Mouse (Mus musculus): ENCODE data around the gene Ak1. TPM values are rescaled to one million over a fixed set of nuclear protein-coding genes. Genes with fewer than 3 reads are reported as not detected.
A peak's percentile ranks its signal among the peaks of the same experiment; 100 is the strongest.

The Ak1 gene
- 0.08 TPM in 1 of 2 replicates, not detected in the other for polyA plus RNA-seq (2012)

DNA sequence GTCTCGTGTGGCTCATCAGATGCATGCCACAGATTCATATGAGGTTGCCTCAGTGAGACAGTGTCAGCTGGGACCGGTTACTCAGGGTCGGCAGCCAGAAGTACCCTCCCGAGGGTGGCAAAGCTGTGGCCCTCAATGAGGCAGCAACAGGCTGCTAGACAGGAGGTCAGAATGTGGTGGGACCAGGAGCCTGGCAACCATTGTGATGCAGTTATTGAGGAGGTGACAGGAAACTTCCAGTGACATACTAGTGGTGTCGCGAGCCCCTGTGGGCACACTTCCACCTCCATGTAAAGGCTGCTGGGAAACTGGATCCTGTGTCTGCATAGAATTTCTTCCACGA, at the start of gene Ak1:
Gene Ak1 (plus strand): TSS at position 242 of the 343 bp plus-strand sequence.
- H3K4me3 ChIP-seq (replicated peaks), result no peak within 1 kb of the TSS

DNA sequence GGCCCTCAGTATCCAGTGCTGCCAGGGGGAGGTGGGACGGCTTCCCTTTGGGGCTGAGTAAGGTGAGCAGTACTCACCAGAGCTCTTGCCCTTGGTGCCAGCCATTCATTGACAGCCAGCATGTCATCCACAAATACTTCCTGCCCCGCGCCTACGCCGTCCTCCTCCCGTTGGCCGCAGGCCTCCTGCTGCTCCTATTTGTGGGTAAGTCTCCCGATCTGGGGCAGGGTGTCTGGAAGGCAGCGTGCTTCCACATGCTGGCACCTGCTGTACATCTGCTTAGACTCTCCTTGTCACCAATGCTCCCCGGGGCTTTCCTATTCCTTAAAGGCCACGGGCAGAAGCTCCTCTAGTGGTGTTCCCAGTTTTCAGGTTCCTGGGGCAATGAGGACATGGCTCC, 49.4 kb upstream of the Ak1 start:
- H3K4me3 ChIP-seq (replicated peaks), result peak overlapping the region; percentile 70

More for the DNA sequence above, at the start of gene Ak1:
- Histone ChIP-seq H3K9me3 (ENCODE audit: control insufficient read depth, low read length) (peaks cover 5% of the 10 kb centered on the region), H3K27me3 (ENCODE audit: control insufficient read depth) (no peaks in the 10 kb centered on the region), H3K4me1 (ENCODE audit: control insufficient read depth) (peaks cover 34% of the 10 kb centered on the region), H3K36me3 (ENCODE audit: control insufficient read depth) (peaks cover 24% of the 10 kb centered on the region)
- TF ChIP-seq TAL1 (IDR thresholded peaks at IDR 0.05; ENCODE audit: low read length), result no peak
- no peak for TF ChIP-seq GATA1 (IDR thresholded peaks at IDR 0.05; ENCODE audit: low read length)

DNA sequence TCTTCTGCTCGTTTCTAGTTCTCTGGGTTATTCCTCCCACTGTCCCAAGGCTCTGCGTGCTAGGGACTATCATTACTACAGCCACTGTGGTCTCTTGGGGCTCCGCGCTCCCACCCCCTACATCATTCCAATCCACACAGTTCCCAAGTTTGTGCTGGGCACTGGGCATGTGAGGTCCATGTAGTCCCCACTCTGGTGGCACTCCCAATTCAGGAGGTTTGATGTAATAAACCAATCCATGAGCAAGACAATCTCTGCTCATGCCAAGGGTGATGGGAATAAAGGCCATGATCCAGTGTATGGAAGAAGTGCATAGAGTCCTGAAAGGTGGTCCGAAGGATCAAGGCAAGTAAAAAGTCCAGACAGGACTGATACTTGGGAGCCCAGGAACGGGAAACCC, 47.1 kb upstream of the Ak1 start, which contains the start of gene Pip5kl1:
Gene Pip5kl1 (plus strand): TSS at position 301 of the 400 bp plus-strand sequence.
- peaks cover 30% of the 10 kb centered on the region for H3K27me3 ChIP-seq (ENCODE audit: control insufficient read depth)
- H3K4me3 ChIP-seq (replicated peaks), result peak within 1 kb of the TSS; percentile 56
- H3K36me3 ChIP-seq (ENCODE audit: control insufficient read depth), result peaks cover 19% of the 10 kb centered on the region
- TF ChIP-seq GATA1 (IDR thresholded peaks at IDR 0.05; ENCODE audit: low read length) (no peak), TAL1 (IDR thresholded peaks at IDR 0.05; ENCODE audit: low read length) (no peak)
- no peaks in the 10 kb centered on the region for H3K9me3 ChIP-seq (ENCODE audit: control insufficient read depth, low read length)
- peaks cover 30% of the 10 kb centered on the region for H3K4me1 ChIP-seq (ENCODE audit: control insufficient read depth)

More for the DNA sequence above, 49.4 kb upstream of the Ak1 start:
- Histone ChIP-seq H3K9me3 (ENCODE audit: control insufficient read depth, low read length) (no peaks in the 10 kb centered on the region), H3K4me1 (ENCODE audit: control insufficient read depth) (peaks cover 30% of the 10 kb centered on the region), H3K36me3 (ENCODE audit: control insufficient read depth) (peaks cover 27% of the 10 kb centered on the region), H3K27me3 (ENCODE audit: control insufficient read depth) (peaks cover 11% of the 10 kb centered on the region)
- TF ChIP-seq GATA1 (IDR thresholded peaks at IDR 0.05; ENCODE audit: low read length), result no peak
- TF ChIP-seq TAL1 (IDR thresholded peaks at IDR 0.05; ENCODE audit: low read length), result no peak

DNA sequence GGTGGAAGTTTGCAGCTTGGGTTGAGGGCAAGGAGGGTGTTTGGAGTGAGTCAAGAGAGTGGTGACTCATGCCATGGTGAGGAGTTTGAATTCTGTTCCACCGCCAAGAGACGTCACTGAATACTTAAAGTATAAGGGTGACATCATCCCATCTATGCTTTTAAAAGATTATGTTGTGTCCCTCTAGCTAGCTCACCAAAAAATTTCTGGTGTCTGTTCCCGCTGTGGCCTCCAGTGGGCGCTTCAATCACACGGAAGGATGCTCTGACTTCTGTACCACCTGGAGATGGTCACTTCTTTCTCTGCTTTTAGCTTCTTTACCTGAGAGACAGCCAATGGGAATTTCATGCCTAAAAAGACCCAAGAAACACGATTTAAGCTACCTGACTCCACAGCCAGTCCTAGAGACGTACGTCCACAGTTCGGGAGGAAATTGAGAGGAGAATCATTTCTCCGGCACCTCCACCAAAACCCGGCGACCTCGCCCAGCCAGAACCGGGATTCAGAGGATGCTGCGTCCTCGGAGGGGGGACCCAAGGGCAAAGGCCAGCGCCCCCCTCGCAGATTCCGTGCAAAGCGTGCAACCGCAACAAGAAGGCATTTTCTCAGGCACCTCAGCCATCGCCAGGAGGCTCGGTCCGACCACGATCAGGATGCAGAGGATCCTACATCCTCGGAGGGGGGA, 46.5 kb upstream of the Ak1 start:
- peak overlapping the region; percentile 56 for H3K4me3 ChIP-seq (replicated peaks)
- peaks cover 30% of the 10 kb centered on the region for H3K4me1 ChIP-seq (ENCODE audit: control insufficient read depth)
- peaks cover 19% of the 10 kb centered on the region for H3K36me3 ChIP-seq (ENCODE audit: control insufficient read depth)
- H3K9me3 ChIP-seq (ENCODE audit: control insufficient read depth, low read length), result no peaks in the 10 kb centered on the region
- TF ChIP-seq GATA1 (IDR thresholded peaks at IDR 0.05; ENCODE audit: low read length), result no peak
- no peak for TF ChIP-seq TAL1 (IDR thresholded peaks at IDR 0.05; ENCODE audit: low read length)
- H3K27me3 ChIP-seq (ENCODE audit: control insufficient read depth), result peaks cover 35% of the 10 kb centered on the region

DNA sequence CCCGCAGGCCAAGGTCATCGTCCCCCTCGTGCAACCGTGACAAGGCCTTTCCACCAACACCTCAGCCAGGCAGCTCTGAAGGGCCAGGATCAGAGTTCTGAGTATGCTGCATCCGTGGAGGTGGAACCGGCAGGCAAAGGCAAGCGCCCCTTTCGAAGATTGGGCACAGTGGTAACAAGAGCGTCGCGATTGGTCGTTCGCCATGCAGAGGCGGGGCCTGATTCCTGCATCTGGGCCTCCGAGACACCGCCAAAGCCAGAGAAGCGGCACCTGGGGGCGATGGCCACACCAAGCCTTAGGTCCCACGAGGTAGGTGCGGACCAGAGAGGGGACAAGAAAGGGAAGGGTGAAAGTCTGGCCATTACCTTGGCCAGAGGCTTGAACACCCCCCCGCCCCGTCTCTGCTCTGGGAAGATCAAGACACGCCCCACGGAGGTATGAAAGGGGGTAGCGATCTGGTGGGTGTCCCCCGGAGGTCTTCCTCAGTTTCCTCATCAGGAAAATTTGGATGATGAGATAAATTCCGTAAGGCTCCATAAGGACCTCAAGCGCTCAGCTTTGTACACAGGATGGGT, 45.9 kb upstream of the Ak1 start, which contains the start of gene 9430097D07Rik:
Gene 9430097D07Rik (minus strand): TSS at position 99 of the 575 bp plus-strand sequence.
- H3K4me3 ChIP-seq (replicated peaks), result peak within 1 kb of the TSS; percentile 56
- H3K4me1 ChIP-seq (ENCODE audit: control insufficient read depth), result peaks cover 27% of the 10 kb centered on the region
- H3K36me3 ChIP-seq (ENCODE audit: control insufficient read depth), result peaks cover 19% of the 10 kb centered on the region
- peaks cover 42% of the 10 kb centered on the region for H3K27me3 ChIP-seq (ENCODE audit: control insufficient read depth)
- TF ChIP-seq TAL1 (IDR thresholded peaks at IDR 0.05; ENCODE audit: low read length), result no peak
- H3K9me3 ChIP-seq (ENCODE audit: control insufficient read depth, low read length), result no peaks in the 10 kb centered on the region

DNA sequence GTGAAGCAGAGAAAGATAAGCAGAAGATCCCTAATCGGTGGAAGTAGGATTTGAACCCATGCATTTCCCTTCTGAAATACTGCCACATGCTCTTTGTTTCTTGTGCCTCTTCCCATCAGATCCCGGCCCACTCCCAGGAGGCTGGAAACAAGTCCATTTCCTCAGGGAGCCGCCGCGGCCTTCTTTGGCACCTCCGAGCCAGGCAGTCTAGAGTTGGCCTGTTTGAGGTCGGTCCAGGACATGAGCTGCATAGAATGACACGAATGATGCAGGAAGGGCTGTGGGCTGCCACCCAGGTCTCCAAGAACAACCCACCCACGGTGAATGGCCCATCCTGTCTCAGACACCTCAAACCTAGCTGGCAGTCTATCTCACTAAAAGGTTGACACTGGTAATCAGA, 45.0 kb upstream of the Ak1 start:
- Histone ChIP-seq H3K4me1 (ENCODE audit: control insufficient read depth) (peaks cover 26% of the 10 kb centered on the region), H3K27me3 (ENCODE audit: control insufficient read depth) (peaks cover 44% of the 10 kb centered on the region)

DNA sequence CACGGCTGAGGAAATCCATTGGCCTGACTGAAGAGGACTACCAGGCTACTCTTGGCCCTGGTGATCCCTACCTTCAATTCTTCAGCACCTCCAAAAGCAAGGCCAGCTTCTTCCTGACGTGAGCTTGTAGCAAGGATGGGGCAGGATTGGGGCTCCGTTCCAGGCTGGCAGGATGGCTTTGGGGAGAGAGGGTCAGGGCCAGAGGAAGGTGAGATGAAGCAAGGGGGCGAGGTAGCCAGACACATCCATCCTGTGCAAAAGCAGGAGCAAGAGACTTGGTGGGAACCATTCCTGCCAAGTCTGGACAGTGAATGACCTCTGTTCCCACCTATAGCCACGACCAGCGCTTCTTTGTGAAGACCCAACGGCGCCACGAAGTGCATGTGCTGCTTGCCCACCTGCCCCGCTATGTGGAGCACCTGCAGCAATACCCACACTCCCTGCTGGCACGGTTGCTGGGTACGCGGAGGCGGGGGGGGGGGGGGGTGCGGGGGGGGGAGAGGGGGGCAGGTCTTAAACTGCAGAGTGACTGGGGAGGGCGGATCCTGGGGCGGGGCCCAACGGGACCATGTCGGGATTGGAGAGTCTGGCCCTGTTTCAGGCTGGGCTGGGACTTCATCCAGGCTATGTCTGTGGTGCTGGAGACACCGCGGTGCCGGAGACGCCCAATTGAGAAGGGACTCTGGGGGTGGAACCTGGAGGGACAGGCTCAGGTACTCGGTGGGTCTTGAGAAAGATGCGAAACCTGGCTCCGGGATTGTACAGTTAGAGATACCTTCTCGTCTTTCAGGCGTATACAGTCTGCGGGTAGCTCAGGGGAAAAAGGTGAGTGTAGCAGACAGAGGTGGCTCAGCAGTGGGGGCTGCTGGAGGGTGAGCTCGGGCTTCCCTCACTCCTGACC, 43.2 kb upstream of the Ak1 start:
- no peak overlapping the region for H3K4me3 ChIP-seq (replicated peaks)
- H3K27me3 ChIP-seq (ENCODE audit: control insufficient read depth), result peaks cover 50% of the 10 kb centered on the region
- H3K4me1 ChIP-seq (ENCODE audit: control insufficient read depth), result peaks cover 25% of the 10 kb centered on the region
- TF ChIP-seq TAL1 (IDR thresholded peaks at IDR 0.05; ENCODE audit: low read length), result no peak
- no peaks in the 10 kb centered on the region for H3K9me3 ChIP-seq (ENCODE audit: control insufficient read depth, low read length)
- H3K36me3 ChIP-seq (ENCODE audit: control insufficient read depth), result peaks cover 4% of the 10 kb centered on the region

More for the DNA sequence above, 45.0 kb upstream of the Ak1 start:
- TF ChIP-seq TAL1 (IDR thresholded peaks at IDR 0.05; ENCODE audit: low read length) (no peak), GATA1 (IDR thresholded peaks at IDR 0.05; ENCODE audit: low read length) (no peak)
- Histone ChIP-seq H3K9me3 (ENCODE audit: control insufficient read depth, low read length) (no peaks in the 10 kb centered on the region), H3K4me3 (replicated peaks) (no peak overlapping the region), H3K36me3 (ENCODE audit: control insufficient read depth) (peaks cover 19% of the 10 kb centered on the region)

DNA sequence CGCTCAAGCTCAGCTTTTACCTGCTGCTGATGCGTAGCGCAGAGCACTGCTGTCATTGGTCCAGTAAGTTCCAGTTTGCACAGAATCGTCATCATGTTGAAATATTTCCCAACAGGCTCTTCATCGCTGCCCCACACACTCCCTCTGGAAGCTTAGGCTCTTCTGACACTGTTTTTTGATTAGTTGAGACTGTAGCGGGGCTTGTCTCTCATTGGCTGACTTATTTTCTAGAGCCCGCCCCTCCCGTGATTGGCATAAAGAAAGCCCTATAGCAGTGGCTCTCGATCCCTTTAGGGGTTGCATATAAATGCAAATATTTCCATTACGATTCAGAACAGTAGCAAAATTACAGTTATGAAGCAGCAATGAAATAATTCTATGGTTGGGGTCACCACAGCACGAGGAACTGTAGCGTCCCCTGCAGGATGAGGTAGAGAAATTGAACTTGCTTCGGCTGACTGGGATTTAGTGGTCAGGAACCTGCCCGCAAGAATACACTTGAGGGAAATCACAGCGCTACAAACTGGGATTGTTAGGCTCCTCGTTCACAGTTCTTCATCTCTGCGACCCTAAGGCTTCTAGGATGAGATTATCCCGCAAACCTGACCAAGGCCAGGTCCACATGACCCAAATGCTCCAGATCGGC, 40.0 kb upstream of the Ak1 start:
- Histone ChIP-seq H3K4me3 (replicated peaks) (peak overlapping the region; percentile 29), H3K9me3 (ENCODE audit: control insufficient read depth, low read length) (no peaks in the 10 kb centered on the region), H3K4me1 (ENCODE audit: control insufficient read depth) (peaks cover 30% of the 10 kb centered on the region), H3K27me3 (ENCODE audit: control insufficient read depth) (peaks cover 40% of the 10 kb centered on the region), H3K36me3 (ENCODE audit: control insufficient read depth) (no peaks in the 10 kb centered on the region)
- TF ChIP-seq GATA1 (IDR thresholded peaks at IDR 0.05; ENCODE audit: low read length) (no peak), TAL1 (IDR thresholded peaks at IDR 0.05; ENCODE audit: low read length) (no peak)
